Mouse (Mus musculus): ENCODE measurements at regions not wholly inside any gene's neighbourhood (a gene's known extent, or its start where the extent isn't known, plus 50 kb on each side); places are given as distances from the start of the nearest gene placed in this dataset.

DNA sequence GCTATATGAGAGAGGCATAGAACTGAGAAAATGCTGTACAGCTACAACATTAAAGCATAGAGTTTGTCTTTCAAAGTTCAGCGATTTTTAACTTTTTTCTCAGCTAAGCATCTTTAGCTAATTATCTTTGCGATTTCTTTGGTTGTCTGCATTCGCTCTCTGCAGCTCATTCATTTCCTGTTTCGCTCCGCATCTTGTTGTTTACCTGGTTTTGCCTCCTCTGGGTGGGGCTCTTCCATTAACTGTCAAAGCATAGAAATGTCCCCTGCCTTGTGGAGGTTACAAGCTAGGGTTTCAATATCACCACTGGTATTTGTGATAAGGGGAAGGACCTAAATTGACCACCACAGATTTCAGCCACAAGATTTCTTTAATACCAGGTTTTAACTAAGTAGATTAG is 115.5 kb upstream of the Atp1b1 start:
- ATAC-seq (ENCODE audit: insufficient read depth, low FRiP score, low TSS enrichment) (no peak), DNase-seq (ENCODE audit: low spot score) (no peak)
- no peaks in the 10 kb centered on the region for H3K27me3 ChIP-seq (ENCODE audit: control insufficient read depth, insufficient read depth, low read length)
- H3K36me3 ChIP-seq (ENCODE audit: control insufficient read depth, insufficient read depth, low read length), result no peaks in the 10 kb centered on the region
- H3K4me3 ChIP-seq (ENCODE audit: low read depth, low read length), result no peak overlapping the region
- no peak overlapping the region for H3K9ac ChIP-seq (ENCODE audit: low read length)
- no peak overlapping the region for H3K4me2 ChIP-seq (ENCODE audit: low read depth)
- peaks cover 3% of the 10 kb centered on the region; the same call in 1 of the 2 replicates for H3K4me1 ChIP-seq (ENCODE audit: control insufficient read depth, insufficient read depth, low read length)
- WGBS, result 91% methylated on average over 5 of the region's 5 CpGs
- H3K9me3 ChIP-seq (ENCODE audit: control insufficient read depth, low read length), result no peaks in the 10 kb centered on the region
- no peak overlapping the region for H3K27ac ChIP-seq (ENCODE audit: low read depth, low read length)

DNA sequence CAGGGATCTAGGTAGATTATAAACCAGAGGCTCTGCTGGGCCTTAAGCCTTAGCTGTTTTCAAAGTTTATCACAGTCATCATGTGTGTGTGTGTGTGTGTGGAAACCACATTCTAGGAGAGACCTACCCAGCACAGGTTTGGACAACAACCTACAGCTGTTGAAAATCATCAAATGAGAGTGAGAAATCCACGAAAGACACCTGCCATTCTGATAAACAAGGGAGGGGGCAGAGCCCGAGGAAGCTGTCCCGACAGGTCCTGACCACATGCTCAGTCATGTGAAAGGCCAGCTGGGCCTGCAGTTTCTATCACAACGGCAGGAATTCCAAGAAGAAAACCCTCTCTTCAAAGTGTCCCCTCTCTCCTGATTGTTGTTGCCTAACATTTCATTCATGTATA is 114.0 kb upstream of the Atp1b1 start:
- 65% methylated on average over 4 of the region's 4 CpGs for WGBS
- H3K4me1 ChIP-seq (ENCODE audit: control insufficient read depth, insufficient read depth, low read length), result peaks cover 1% of the 10 kb centered on the region; the same call in 1 of the 2 replicates
- no peak overlapping the region for H3K4me2 ChIP-seq (ENCODE audit: low read depth)
- ATAC-seq (ENCODE audit: insufficient read depth, low FRiP score, low TSS enrichment), result no peak
- H3K27me3 ChIP-seq (ENCODE audit: control insufficient read depth, insufficient read depth, low read length), result no peaks in the 10 kb centered on the region
- H3K27ac ChIP-seq (ENCODE audit: low read depth, low read length), result no peak overlapping the region
- H3K9ac ChIP-seq (ENCODE audit: low read length), result no peak overlapping the region
- no peaks in the 10 kb centered on the region for H3K36me3 ChIP-seq (ENCODE audit: control insufficient read depth, insufficient read depth, low read length)
- no peak overlapping the region for H3K4me3 ChIP-seq (ENCODE audit: low read depth, low read length)
- DNase-seq (ENCODE audit: low spot score), result no peak
- no peaks in the 10 kb centered on the region for H3K9me3 ChIP-seq (ENCODE audit: control insufficient read depth, low read length)

DNA sequence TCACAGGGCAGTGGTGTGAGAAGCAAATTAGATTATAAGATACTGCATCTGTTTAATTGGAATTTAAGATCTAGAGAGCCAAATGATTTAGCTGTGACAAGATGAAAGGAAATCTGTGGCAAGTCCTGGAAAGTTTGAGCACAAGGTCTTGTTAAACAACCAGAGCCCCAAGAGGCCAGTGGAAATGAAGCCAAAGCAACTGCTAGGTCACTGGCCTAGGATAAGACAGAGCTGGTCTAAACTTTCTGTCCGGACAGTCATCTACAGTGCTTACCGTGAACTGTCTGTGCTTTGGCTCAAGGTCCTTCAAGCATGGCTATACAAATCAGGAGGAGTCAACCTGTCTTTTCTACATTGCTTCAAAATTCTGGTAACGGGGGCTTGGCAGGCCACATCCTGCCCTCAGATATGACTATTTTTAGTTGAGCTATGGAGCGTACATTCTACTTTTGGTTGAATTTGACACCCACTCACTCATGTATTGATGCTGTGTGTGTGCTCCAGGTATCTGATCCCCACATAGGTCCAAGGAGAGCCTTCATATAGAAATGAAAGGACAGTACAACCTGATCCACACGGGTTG is 113.4 kb upstream of the Atp1b1 start:
- no peaks in the 10 kb centered on the region for H3K27me3 ChIP-seq (ENCODE audit: control insufficient read depth, insufficient read depth, low read length)
- H3K9ac ChIP-seq (ENCODE audit: low read length), result no peak overlapping the region
- H3K4me3 ChIP-seq (ENCODE audit: low read depth, low read length), result no peak overlapping the region
- H3K9me3 ChIP-seq (ENCODE audit: control insufficient read depth, low read length), result no peaks in the 10 kb centered on the region
- DNase-seq (ENCODE audit: low spot score), result no peak
- 94% methylated on average over 5 of the region's 5 CpGs for WGBS
- no peak overlapping the region for H3K4me2 ChIP-seq (ENCODE audit: low read depth)
- H3K36me3 ChIP-seq (ENCODE audit: control insufficient read depth, insufficient read depth, low read length), result no peaks in the 10 kb centered on the region
- no peak overlapping the region for H3K27ac ChIP-seq (ENCODE audit: low read depth, low read length)
- ATAC-seq (ENCODE audit: insufficient read depth, low FRiP score, low TSS enrichment), result no peak
- no peaks in the 10 kb centered on the region; the same call in 1 of the 2 replicates for H3K4me1 ChIP-seq (ENCODE audit: control insufficient read depth, insufficient read depth, low read length)

DNA sequence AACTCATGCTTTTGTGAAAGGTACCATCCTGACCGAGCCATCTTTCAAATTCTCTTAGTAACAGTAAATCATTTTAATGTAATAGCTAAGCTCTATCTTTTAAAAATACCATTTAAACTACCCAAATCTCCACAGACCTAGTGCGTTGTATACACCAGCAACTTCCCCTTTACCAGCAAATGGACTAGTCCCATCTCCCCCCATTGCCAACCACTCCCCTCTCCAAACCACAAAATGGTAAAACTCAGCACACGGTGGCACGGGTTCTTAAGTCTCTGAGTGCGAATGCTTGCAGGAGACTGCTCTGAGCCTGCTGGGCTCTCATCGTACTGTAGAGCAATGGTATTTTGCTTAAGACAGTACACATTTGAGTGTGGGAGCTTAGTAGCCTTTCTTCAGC is 106.7 kb upstream of the Atp1b1 start:
- DNase-seq (ENCODE audit: low spot score) (no peak), ATAC-seq (ENCODE audit: insufficient read depth, low FRiP score, low TSS enrichment) (no peak)
- Histone ChIP-seq H3K9me3 (ENCODE audit: control insufficient read depth, low read length) (no peaks in the 10 kb centered on the region), H3K4me1 (ENCODE audit: control insufficient read depth, insufficient read depth, low read length) (no peaks in the 10 kb centered on the region), H3K9ac (ENCODE audit: low read length) (no peak overlapping the region), H3K4me2 (ENCODE audit: low read depth) (no peak overlapping the region), H3K36me3 (ENCODE audit: control insufficient read depth, insufficient read depth, low read length) (no peaks in the 10 kb centered on the region), H3K4me3 (ENCODE audit: low read depth, low read length) (no peak overlapping the region), H3K27me3 (ENCODE audit: control insufficient read depth, insufficient read depth, low read length) (no peaks in the 10 kb centered on the region), H3K27ac (ENCODE audit: low read depth, low read length) (no peak overlapping the region)
- 80% methylated on average over 6 of the region's 6 CpGs for WGBS

DNA sequence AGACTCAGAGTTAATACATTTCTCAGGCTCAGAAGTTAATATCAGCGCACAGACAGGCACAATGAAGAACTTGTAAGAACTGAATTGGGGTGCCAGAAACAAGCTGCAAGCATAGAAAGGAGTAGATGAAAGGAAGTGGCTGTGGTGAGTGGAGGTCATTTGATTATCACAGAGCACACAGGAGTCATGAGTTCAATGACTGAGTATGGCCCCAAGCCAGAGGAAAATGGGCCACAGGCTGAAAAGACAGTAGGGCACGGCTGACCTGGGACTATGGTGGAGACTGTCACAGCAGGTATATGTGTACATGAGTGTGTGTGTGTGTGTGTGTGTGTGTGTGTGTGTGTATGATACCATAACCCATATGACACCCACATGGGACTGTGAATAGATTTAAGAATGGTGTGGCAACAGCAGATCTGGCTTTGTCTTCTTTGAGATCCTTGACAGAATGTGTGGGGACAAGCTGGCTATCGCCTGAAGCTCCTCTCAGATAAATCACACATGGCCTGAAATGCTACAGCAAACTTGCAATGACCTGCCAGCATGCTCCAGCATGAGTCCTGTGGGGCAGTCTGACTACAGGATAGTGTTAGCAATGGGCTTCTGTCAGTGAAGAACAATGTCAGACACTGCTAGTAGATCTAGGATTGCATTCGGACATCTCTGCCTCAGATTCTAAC is 101.5 kb upstream of the Atp1b1 start:
- 89% methylated on average over 4 of the region's 4 CpGs for WGBS
- Histone ChIP-seq H3K9ac (ENCODE audit: low read length) (no peak overlapping the region), H3K9me3 (ENCODE audit: control insufficient read depth, low read length) (no peaks in the 10 kb centered on the region), H3K4me1 (ENCODE audit: control insufficient read depth, insufficient read depth, low read length) (no peaks in the 10 kb centered on the region), H3K4me3 (ENCODE audit: low read depth, low read length) (no peak overlapping the region), H3K4me2 (ENCODE audit: low read depth) (no peak overlapping the region), H3K27me3 (ENCODE audit: control insufficient read depth, insufficient read depth, low read length) (no peaks in the 10 kb centered on the region), H3K36me3 (ENCODE audit: control insufficient read depth, insufficient read depth, low read length) (no peaks in the 10 kb centered on the region), H3K27ac (ENCODE audit: low read depth, low read length) (no peak overlapping the region)
- DNase-seq (ENCODE audit: low spot score) (no peak), ATAC-seq (ENCODE audit: insufficient read depth, low FRiP score, low TSS enrichment) (no peak)

DNA sequence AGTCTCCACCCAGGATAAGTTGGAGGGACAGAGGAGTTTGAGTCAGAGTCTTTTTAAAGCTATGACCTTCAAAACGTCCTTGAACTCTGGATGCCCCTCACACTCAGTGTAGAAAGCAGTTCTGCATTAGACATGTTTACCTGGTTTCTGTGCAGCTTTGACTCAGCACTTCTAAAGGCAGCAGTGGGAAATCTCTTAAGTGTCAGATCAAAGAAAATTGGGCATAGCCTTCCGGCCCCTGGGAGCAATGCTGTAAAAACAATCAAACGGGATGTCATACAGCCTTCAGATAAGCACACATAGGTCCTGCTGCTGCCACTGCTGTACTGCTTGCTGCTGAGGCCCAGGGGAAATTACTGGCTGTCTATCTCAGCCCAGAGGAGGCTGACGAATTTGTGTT is 94.5 kb upstream of the Atp1b1 start:
- Histone ChIP-seq H3K4me2 (ENCODE audit: low read depth) (no peak overlapping the region), H3K4me1 (ENCODE audit: control insufficient read depth, insufficient read depth, low read length) (no peaks in the 10 kb centered on the region), H3K27me3 (ENCODE audit: control insufficient read depth, insufficient read depth, low read length) (no peaks in the 10 kb centered on the region), H3K36me3 (ENCODE audit: control insufficient read depth, insufficient read depth, low read length) (no peaks in the 10 kb centered on the region), H3K9ac (ENCODE audit: low read length) (no peak overlapping the region), H3K9me3 (ENCODE audit: control insufficient read depth, low read length) (no peaks in the 10 kb centered on the region), H3K27ac (ENCODE audit: low read depth, low read length) (no peak overlapping the region), H3K4me3 (ENCODE audit: low read depth, low read length) (no peak overlapping the region)
- WGBS, result 65% methylated on average over 4 of the region's 4 CpGs
- no peak for ATAC-seq (ENCODE audit: insufficient read depth, low FRiP score, low TSS enrichment)
- no peak for DNase-seq (ENCODE audit: low spot score)

DNA sequence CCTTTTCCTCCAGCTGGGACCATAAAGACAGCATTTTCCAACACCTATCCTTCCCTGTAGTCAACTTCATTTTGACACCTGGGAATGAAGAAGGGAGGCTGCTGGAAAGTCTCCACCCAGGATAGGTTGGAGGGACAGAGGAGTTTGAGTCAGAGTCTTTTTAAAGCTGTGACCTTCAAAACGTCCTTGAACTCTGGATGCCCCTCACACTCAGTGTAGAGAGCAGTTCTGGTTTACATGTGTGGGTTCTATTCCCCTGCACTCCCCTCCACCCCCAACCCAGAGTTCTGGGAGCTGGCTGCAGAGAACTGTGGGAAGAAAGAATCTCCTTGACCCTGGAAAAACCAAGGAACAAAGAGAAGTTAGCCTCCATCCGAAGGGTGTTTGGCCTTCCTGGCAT is 92.9 kb upstream of the Atp1b1 start:
- DNase-seq (ENCODE audit: low spot score) (no peak), ATAC-seq (ENCODE audit: insufficient read depth, low FRiP score, low TSS enrichment) (no peak)
- H3K9me3 ChIP-seq (ENCODE audit: control insufficient read depth, low read length), result no peaks in the 10 kb centered on the region
- no peak overlapping the region for H3K9ac ChIP-seq (ENCODE audit: low read length)
- H3K27me3 ChIP-seq (ENCODE audit: control insufficient read depth, insufficient read depth, low read length), result no peaks in the 10 kb centered on the region
- no peaks in the 10 kb centered on the region for H3K4me1 ChIP-seq (ENCODE audit: control insufficient read depth, insufficient read depth, low read length)
- H3K36me3 ChIP-seq (ENCODE audit: control insufficient read depth, insufficient read depth, low read length), result no peaks in the 10 kb centered on the region
- no peak overlapping the region for H3K27ac ChIP-seq (ENCODE audit: low read depth, low read length)
- 80% methylated on average over 2 of the region's 2 CpGs for WGBS
- no peak overlapping the region for H3K4me2 ChIP-seq (ENCODE audit: low read depth)
- no peak overlapping the region for H3K4me3 ChIP-seq (ENCODE audit: low read depth, low read length)

DNA sequence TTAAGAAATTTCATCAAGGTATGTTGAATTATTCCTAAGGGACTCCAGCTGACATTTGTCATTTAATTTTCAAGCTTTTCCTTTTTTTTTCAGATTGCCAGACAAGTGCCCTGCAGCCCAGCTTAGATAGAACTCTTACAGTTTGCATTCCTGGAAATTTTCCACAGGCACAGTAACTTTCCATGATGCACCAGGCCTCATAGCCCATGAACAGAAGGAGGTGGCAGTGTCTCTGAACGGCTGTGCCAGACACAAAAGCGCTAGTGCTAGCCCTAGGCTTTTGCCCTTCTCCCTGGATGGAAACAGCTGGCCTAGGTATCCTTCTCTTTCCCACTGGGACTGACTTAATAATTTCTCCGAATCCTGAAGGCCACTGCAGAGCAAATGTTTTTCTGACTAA is 92.4 kb upstream of the Atp1b1 start:
- H3K27me3 ChIP-seq (ENCODE audit: control insufficient read depth, insufficient read depth, low read length), result no peaks in the 10 kb centered on the region
- DNase-seq (ENCODE audit: low spot score) (no peak), ATAC-seq (ENCODE audit: insufficient read depth, low FRiP score, low TSS enrichment) (no peak)
- no peaks in the 10 kb centered on the region for H3K4me1 ChIP-seq (ENCODE audit: control insufficient read depth, insufficient read depth, low read length)
- no peak overlapping the region for H3K4me2 ChIP-seq (ENCODE audit: low read depth)
- no peaks in the 10 kb centered on the region for H3K9me3 ChIP-seq (ENCODE audit: control insufficient read depth, low read length)
- no peaks in the 10 kb centered on the region for H3K36me3 ChIP-seq (ENCODE audit: control insufficient read depth, insufficient read depth, low read length)
- no peak overlapping the region for H3K9ac ChIP-seq (ENCODE audit: low read length)
- H3K27ac ChIP-seq (ENCODE audit: low read depth, low read length), result no peak overlapping the region
- WGBS, result 81% methylated on average over 3 of the region's 3 CpGs
- H3K4me3 ChIP-seq (ENCODE audit: low read depth, low read length), result no peak overlapping the region

DNA sequence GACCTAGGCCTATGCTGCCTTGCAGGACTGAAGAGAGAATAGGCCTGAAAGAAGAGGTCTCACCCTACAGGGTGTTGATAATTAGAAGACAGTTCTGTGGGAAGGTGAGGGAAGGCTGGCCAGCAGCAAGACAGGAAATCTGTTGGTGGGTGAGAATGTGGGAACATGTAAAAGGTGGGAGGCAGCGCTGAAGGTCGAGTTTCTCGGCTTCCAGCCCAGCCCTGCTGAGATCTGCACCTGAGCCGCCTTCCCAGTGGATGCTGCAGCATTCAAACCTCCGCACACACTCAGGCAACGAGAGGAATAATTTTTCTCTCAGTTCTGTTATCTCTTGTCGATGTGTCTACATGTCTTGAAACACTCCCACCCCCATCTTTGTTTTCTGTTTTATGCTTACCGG is 89.9 kb upstream of the Atp1b1 start:
- Histone ChIP-seq H3K4me2 (ENCODE audit: low read depth) (no peak overlapping the region), H3K9ac (ENCODE audit: low read length) (no peak overlapping the region), H3K36me3 (ENCODE audit: control insufficient read depth, insufficient read depth, low read length) (no peaks in the 10 kb centered on the region), H3K4me1 (ENCODE audit: control insufficient read depth, insufficient read depth, low read length) (no peaks in the 10 kb centered on the region), H3K27me3 (ENCODE audit: control insufficient read depth, insufficient read depth, low read length) (no peaks in the 10 kb centered on the region), H3K9me3 (ENCODE audit: control insufficient read depth, low read length) (no peaks in the 10 kb centered on the region), H3K4me3 (ENCODE audit: low read depth, low read length) (no peak overlapping the region), H3K27ac (ENCODE audit: low read depth, low read length) (no peak overlapping the region)
- ATAC-seq (ENCODE audit: insufficient read depth, low FRiP score, low TSS enrichment) (no peak), DNase-seq (ENCODE audit: low spot score) (no peak)
- WGBS, result 74% methylated on average over 8 of the region's 8 CpGs

Measured in neural tube, embryonic 11.5 days (tissue).